Mouse (Mus musculus) left cerebral cortex, postnatal 4 days (tissue): ENCODE results near the gene Sars. TPM values are rescaled to one million over a fixed set of nuclear protein-coding genes. Genes with fewer than 3 reads are reported as not detected.

Source experiments
- DNase-seq: peaks from one replicate; pipeline ENCODE4 v3.0.0-alpha.2; 2022
- intact Hi-C: fragments of 180-260 bp; cut with DNase I; formaldehyde crosslinking; loops from one replicate; pipeline ENCODE4 v1.15.1; 2025
- total RNA-seq, 2 experiments: library from RNA; stranded (reverse); gene quantifications; 2 replicates each; pipeline ENCODE4 v1.2.3; 2021

The Sars gene
- total RNA-seq = 100 to 1,000 TPM; 194 to 199 TPM

DNA sequence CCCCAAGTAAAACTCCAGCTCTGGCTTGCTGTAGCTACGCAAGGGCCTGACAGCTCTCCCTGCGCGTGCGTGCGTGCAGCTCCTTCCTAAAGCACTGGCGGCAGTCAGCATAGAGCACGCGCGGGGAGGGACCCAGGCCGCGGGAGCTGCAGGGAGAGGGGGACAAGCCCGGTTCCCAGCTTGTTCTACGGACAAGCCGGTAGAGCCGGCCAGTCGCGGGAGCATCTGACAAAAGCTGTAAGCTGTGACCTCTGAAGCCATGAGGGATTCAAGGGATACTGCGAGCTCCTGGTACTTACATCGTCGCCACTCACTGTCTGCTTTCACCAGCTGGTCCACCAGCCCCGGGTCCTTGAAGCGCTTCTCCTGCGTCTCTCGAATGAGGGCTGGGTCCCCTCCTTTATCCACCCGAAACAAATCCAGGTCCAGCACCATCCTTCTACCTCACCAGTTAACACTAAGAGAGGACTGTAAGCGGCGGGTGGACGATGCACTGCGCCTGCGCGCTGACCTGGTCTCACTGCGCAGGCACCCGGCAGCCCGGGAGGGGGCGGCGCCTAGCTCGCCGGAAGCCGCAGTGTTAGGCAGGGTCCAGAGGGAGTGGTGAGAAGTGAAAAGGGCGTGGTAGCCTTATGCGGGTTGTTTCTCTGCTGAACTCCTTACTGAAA is at the start of gene Sars:
Sars (minus strand) TSS at position 512 of the 668 bp plus-strand sequence.
- DNase-seq = peak; percentile 94
- intact Hi-C loops = loop anchor here (10.0 kb wide), 1 partner anchor 110 kb away; no protein-coding TSS in a partner anchor

GRCm38 (mm10) chr3:108489968-108490367 is 45.0 kb upstream of the Sars start:
- no peak for DNase-seq
- intact Hi-C loops = no loop called here

- DNase-seq = no peak
- intact Hi-C loops = no loop called here
These were observed 39.7 kb upstream of the Sars start for GRCm38 (mm10) chr3:108484749-108485148.

- intact Hi-C loops = no loop called here
These were observed 33.8 kb upstream of the Sars start for GRCm38 (mm10) chr3:108478800-108479199.

GRCm38 (mm10) chr3:108476761-108477619 is 32.0 kb upstream of the Sars start:
- intact Hi-C loops = no loop called here
- DNase-seq = no peak

More at GRCm38 (mm10) chr3:108478800-108479199, 33.8 kb upstream of the Sars start:
- DNase-seq = no peak

DNA sequence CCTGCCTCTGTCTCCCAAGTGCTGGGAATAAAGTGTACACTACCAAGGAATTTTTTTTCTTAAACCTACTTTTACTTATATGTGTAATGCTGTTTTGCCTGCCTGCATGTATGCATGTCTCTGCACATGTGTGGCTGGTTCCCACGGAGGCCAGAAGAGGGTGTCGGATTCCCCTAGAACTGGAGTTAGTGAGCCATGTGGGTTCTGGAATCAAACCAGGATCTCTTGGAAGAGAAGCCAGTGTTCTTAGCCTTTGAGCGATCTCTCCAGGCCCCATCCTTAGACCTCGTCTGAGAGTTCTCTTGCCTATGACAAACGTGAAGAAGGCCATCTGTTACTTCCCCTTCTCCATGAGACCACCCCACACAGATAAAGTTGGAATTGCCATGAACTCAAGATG is 30.5 kb upstream of the Sars start:
- intact Hi-C loops = no loop called here
- no peak for DNase-seq

DNA sequence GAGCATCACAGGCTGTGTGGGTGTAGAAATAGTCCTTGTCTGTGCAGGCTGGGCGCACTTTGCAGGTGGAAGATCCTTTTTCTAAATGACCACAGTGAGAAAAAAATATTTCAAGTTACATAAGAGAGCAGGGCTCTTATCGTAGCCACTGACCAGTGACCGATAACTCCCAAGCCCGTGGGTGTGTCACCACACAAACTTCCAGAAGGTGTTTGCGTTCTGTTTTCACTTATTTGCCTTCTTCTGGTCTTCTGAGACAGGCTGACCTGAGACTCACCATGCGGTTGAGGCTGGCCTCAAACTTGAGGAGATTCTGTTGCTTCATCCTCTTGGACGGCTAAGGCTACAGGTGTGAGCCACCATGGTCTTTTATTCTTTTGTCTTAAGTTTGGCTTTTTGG is 30.0 kb upstream of the Sars start:
- intact Hi-C loops = no loop called here
- no peak for DNase-seq

DNA sequence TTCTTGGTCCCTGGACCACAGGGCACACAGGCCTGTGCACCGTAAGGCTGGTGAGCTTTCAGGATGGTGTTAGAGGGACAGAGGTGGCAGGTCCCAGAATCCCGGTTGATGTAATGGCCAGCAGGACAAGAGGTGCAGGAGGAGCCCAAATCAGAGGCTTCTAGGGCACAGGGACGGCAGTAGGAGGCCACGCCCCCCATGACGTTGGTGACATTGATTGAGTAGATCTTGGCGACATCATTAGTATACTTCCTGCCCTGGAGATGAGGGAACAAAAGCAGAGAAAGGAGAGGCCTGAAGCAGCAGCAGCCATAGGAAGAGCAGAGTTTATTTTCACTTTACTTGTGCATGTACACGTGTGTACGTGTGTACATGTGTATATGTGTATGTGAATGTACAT is 22.8 kb upstream of the Sars start:
- intact Hi-C loops = no loop called here

DNA sequence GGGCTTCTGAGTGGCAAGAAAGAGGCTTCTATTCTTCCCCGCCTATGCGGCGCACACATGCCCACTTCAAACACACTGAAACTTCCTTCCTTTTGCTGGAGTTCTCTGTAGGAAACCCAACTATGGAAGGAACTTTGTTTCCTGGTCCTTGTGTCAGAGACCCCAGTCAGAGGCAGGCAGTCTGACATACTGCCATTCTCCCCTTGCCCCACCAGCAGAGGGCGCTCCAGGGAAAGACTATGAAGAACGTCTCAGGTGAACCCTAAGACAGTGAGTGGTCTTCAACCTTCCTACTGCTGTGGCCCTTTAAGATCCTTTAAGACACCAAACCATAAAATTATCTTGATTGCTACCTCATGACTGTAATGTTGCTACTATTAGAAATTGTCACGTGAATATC is 21.4 kb upstream of the Sars start:
- intact Hi-C loops = no loop called here
- peak; percentile 58 for DNase-seq

More for the DNA sequence above, 22.8 kb upstream of the Sars start:
- DNase-seq = no peak

- intact Hi-C loops = no loop called here
- DNase-seq = peak; percentile 15
These were observed 13.9 kb upstream of the Sars start for GRCm38 (mm10) chr3:108458866-108459265.

- DNase-seq = no peak
- intact Hi-C loops = no loop called here
These were observed 13.4 kb upstream of the Sars start for GRCm38 (mm10) chr3:108458380-108458779.

DNA sequence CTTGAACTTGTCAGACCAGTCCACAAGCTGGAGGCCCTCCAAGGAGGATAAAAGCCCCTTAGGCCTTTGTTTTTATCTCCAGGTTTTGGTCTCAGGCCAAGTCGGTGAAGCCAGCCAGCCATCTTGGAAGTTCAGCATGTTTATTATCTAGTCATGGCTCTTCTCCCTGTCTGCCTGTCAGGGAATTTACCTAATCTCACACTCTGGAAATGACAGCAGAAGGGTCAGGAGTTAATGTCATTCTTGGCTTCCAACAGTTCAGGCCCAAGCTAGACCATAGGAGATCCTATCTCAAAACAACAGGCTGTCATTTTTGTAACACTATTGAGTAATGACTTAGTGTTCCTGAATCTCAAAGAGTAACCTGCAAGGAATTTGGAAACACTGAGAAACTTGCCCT is 9.2 kb upstream of the Sars start:
- intact Hi-C loops = no loop called here

DNA sequence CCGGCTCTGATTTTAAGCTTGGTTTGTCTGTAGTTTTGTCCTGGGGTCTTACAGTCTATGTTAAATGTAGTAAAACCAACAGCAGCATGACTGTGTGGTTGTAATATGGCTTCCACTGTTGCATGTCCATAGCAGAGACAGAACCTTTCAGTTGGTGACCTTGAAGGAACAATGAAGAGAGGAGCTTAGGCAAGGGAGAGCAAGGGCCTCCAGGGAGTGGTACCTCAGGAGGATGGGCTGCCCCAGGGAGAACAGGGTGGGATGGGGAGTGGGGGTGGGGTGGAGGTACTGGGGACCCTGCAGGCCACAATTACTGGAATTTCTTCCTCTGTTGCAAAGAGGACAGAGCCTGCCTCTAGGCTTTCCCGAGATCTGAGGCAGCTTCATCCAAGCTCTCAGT is 7.0 kb upstream of the Sars start:
- intact Hi-C loops = no loop called here
- no peak for DNase-seq

More for the DNA sequence above, 9.2 kb upstream of the Sars start:
- no peak for DNase-seq

- no peak for DNase-seq
- intact Hi-C loops = loop anchor here (10.0 kb wide), 1 partner anchor 109 kb away; no protein-coding TSS in a partner anchor
These were observed 327 bp upstream of the Sars start for GRCm38 (mm10) chr3:108445366-108445705.

- DNase-seq = no peak
- intact Hi-C loops = loop anchor here (10.0 kb wide), 1 partner anchor 111 kb away; no protein-coding TSS in a partner anchor
These were observed 980 bp downstream of the Sars start for GRCm38 (mm10) chr3:108444029-108444428.

DNA sequence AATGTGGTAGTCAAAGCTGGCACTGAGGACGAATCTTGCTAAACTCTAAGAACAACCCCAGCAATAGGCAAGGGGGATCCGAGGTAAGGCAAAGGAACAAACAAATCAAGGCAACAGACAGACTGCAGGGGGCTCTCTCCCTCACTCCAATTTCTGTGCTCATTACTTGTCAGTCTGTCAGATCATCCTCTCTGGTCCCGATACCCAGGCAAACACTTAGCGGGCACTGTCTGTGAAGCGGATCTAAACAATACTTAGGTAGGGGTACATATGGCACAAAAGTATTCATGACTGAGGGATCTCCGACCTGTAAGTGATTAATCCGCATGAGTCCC is 8.7 kb downstream of the Sars start:
- no peak for DNase-seq
- intact Hi-C loops = no loop called here

- DNase-seq = no peak
- intact Hi-C loops = no loop called here
These were observed 9.2 kb downstream of the Sars start for GRCm38 (mm10) chr3:108435701-108436379.

GRCm38 (mm10) chr3:108433881-108434495 is 11.0 kb downstream of the Sars start:
- no peak for DNase-seq
- intact Hi-C loops = no loop called here

DNA sequence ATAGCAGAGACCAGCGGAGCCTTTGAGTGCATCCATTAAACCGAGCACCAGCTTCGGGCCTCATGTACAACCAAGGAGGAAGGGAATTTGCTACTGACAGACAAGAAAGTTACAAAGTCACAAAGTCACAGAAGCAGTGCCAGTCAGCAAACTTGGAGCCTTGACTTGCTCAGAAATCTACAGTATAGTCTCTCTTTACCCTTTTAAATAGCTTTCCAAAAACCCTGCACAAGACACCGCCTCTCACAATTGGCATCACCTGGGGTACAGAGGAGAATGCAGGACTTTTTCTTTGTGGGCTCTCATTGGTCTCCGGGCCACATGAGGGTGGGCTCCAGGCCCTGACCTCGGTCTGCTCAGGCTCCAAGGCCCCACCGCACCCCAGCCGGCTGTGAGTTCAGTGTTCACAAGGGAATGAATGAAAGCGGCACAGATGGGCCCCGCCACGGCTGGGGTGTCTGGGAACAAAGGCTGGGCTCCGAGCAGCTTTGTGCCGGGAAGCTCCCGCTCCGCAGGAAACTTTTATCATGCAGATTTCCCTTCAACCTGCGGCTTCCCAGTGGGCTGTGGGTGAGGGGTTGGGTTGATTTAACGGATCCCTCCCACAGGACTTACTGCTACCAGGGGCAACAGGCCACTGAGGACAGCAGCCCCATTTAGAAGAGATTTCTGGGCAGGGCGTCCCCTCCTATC is 11.7 kb downstream of the Sars start:
- peak; percentile 56 for DNase-seq

GRCm38 (mm10) chr3:108432542-108433187 is 12.3 kb downstream of the Sars start:
- no peak for DNase-seq
- intact Hi-C loops = no loop called here

More for the DNA sequence above, 11.7 kb downstream of the Sars start:
- intact Hi-C loops = no loop called here
